Comparison of ENCODE assay signal across 8 mouse cellular contexts in genomic region chr4:52438886-52439664, GRCm38 (mm10). TPM values are rescaled to one million over a fixed set of nuclear protein-coding genes. Genes with fewer than 3 reads are reported as not detected.
DNase-seq lines count a peak whose midpoint lies in the region; ATAC-seq lines count a peak whose summit lies in the region.

Gene Smc2 (plus strand): TSS chr4:52439243.

- peak; percentile 81 for DNase-seq in MEL-GATA-1-ER (ENCODE audit: extremely low read depth, low read depth)
- peak; percentile 92 for DNase-seq in cerebellum, adult 8-10 months
- DNase-seq in forelimb bud, embryonic 11.5 days (ENCODE audit: low read depth, low spot score): peak; percentile 92
- DNase-seq in layer of hippocampus, adult 9-10 months (ENCODE audit: low spot score): peak; percentile 91
- peak; percentile 68 for DNase-seq in ovary, postnatal 10 days (ENCODE audit: low spot score)
- DNase-seq in thymus, postnatal 10 days (ENCODE audit: low spot score in 2 of 2): peak; percentile 81 to 89

- H3K9ac ChIP-seq in lung, embryonic 16.5 days (ENCODE audit: low read length): peak within 1 kb of the TSS; percentile 88

- peak within 1 kb of the TSS; percentile 81 for H3K27ac ChIP-seq in lung, embryonic 16.5 days (ENCODE audit: low read length)

- H3K36me3 ChIP-seq in lung, embryonic 16.5 days (ENCODE audit: control insufficient read depth, insufficient read depth, low read length): peaks cover 16% of the 10 kb centered on the region; the same call in 1 of the 2 replicates

- peak within 1 kb of the TSS; percentile 74 for H3K4me2 ChIP-seq in lung, embryonic 16.5 days (ENCODE audit: low read depth, low read length)

- no peaks in the 10 kb centered on the region for H3K9me3 ChIP-seq in lung, embryonic 16.5 days (ENCODE audit: control insufficient read depth, low read length)

- H3K27me3 ChIP-seq in lung, embryonic 16.5 days (ENCODE audit: control insufficient read depth, insufficient read depth, low read depth, low read length): no peaks in the 10 kb centered on the region

- 0% methylated on average over 53 of the region's 53 CpGs for WGBS in lung, embryonic 16.5 days

- peaks cover 4% of the 10 kb centered on the region for H3K4me1 ChIP-seq in lung, embryonic 16.5 days (replicated peaks; ENCODE audit: control insufficient read depth, insufficient read depth, low read length)

- peak; percentile 98 to 100 for ATAC-seq in hematopoietic stem cell, adult 5-6 weeks (replicated peaks in 1 of 2; ENCODE audit: insufficient read depth in 1 of 2, low FRiP score in 2 of 2, low TSS enrichment in 1 of 2, low read depth in 1 of 2, poor library complexity in 2 of 2, severe bottlenecking in 2 of 2)
- ATAC-seq in lung, embryonic 16.5 days (ENCODE audit: low read depth): peak; percentile 99

- H3K4me3 ChIP-seq in lung, embryonic 16.5 days (ENCODE audit: low read length): peak within 1 kb of the TSS; percentile 95

RNA-seq across cellular contexts. Expression of gene Smc2, which starts in this region (rescaled TPM):
- 132 and 156 TPM in 2 replicates for total RNA-seq in hematopoietic stem cell, adult 5-6 weeks (2017)
- 196 and 201 TPM in 2 replicates for polyA plus RNA-seq in lung, embryonic 16.5 days (2015; fragmentation: Nextera tagmentation; extraction: Ambion mirVana)

Comparison
In these comparisons a context has a peak if more than half of its experiments do, and no peak if none do; other contexts are left out.
1. Peak in every context shown above with its lines: DNase-seq, ATAC-seq, H3K4me3 ChIP-seq and H3K27ac ChIP-seq.